Mouse (Mus musculus): ENCODE measurements around the gene Ppp1r35.

- no peak for TF ChIP-seq CTCF (IDR thresholded peaks at IDR 0.05; ENCODE audit: extremely low read depth, insufficient read length, insufficient replicate concordance, low read depth, low read length)
- no peak for TF ChIP-seq POLR2A (IDR thresholded peaks at IDR 0.05; ENCODE audit: low read depth, low read length)
Measured at GRCm38 (mm10) chr5:137806158-137806557, 27.5 kb downstream of the Ppp1r35 start.
